Mouse (Mus musculus): ENCODE results near the gene Sp110.
"Not testable (repeated sequence)": the region's sequence is repeated elsewhere in the genome, so short reads cannot be mapped to it uniquely, and the experiment has no call there.

Sp110 gene

GRCm38 (mm10) chr1:85598271-85599012 is at the start of gene Sp110:
TSS of gene Sp110 (minus strand) at chr1:85598817.
- DNase-seq: not testable (repeated sequence)

GRCm38 (mm10) chr1:85638144-85638543 is 39.5 kb upstream of the Sp110 start:
- DNase-seq: not testable (repeated sequence)

- not testable (repeated sequence) for DNase-seq
Measured at GRCm38 (mm10) chr1:85636936-85637335, 38.3 kb upstream of the Sp110 start.

- not testable (repeated sequence) for DNase-seq
Measured at GRCm38 (mm10) chr1:85618689-85619088, 20.1 kb upstream of the Sp110 start.

GRCm38 (mm10) chr1:85617161-85617560 is 18.5 kb upstream of the Sp110 start:
- not testable (repeated sequence) for DNase-seq

GRCm38 (mm10) chr1:85615819-85616218 is 17.2 kb upstream of the Sp110 start:
- DNase-seq: not testable (repeated sequence)

GRCm38 (mm10) chr1:85615096-85615495 is 16.5 kb upstream of the Sp110 start:
- DNase-seq: not testable (repeated sequence)

- not testable (repeated sequence) for DNase-seq
Measured at GRCm38 (mm10) chr1:85610581-85610980, 12.0 kb upstream of the Sp110 start.

GRCm38 (mm10) chr1:85608361-85608760 is 9.7 kb upstream of the Sp110 start:
- not testable (repeated sequence) for DNase-seq

GRCm38 (mm10) chr1:85604341-85604740 is 5.7 kb upstream of the Sp110 start:
- DNase-seq: not testable (repeated sequence)

GRCm38 (mm10) chr1:85600794-85601193 is 2.2 kb upstream of the Sp110 start:
- not testable (repeated sequence) for DNase-seq

- not testable (repeated sequence) for DNase-seq
Measured at GRCm38 (mm10) chr1:85600078-85600477, 1.5 kb upstream of the Sp110 start, which contains the start of gene Sp140. TSS of gene Sp140 (plus strand) at chr1:85600378.

- not testable (repeated sequence) for DNase-seq
Measured at GRCm38 (mm10) chr1:85592526-85592925, 6.1 kb downstream of the Sp110 start.

GRCm38 (mm10) chr1:85588697-85589096 is 9.9 kb downstream of the Sp110 start:
- DNase-seq: not testable (repeated sequence)

GRCm38 (mm10) chr1:85581518-85581917 is 17.1 kb downstream of the Sp110 start:
- DNase-seq: not testable (repeated sequence)

GRCm38 (mm10) chr1:85580578-85580977 is 18.0 kb downstream of the Sp110 start:
- DNase-seq: not testable (repeated sequence)

GRCm38 (mm10) chr1:85580148-85580534 is 18.5 kb downstream of the Sp110 start:
- DNase-seq: not testable (repeated sequence)

GRCm38 (mm10) chr1:85579199-85580147 is 19.1 kb downstream of the Sp110 start:
- not testable (repeated sequence) for DNase-seq

- DNase-seq: not testable (repeated sequence)
Measured at GRCm38 (mm10) chr1:85578372-85579010, 20.1 kb downstream of the Sp110 start.

GRCm38 (mm10) chr1:85575376-85575775 is 23.2 kb downstream of the Sp110 start, which contains the start of gene G530012D18Rik:
TSS of gene G530012D18Rik (plus strand) at chr1:85575676.
- not testable (repeated sequence) for DNase-seq

GRCm38 (mm10) chr1:85573554-85573953 is 25.1 kb downstream of the Sp110 start:
- not testable (repeated sequence) for DNase-seq

- not testable (repeated sequence) for DNase-seq
Measured at GRCm38 (mm10) chr1:85555261-85555660, 43.4 kb downstream of the Sp110 start.

GRCm38 (mm10) chr1:85546442-85546841 is 52.2 kb downstream of the Sp110 start:
- DNase-seq: not testable (repeated sequence)

Measured in cerebellum, adult 8-10 months (tissue).